Mouse (Mus musculus) midbrain, embryonic 12.5 days (tissue): ENCODE data around the gene Pbp2. TPM values are rescaled to one million over a fixed set of nuclear protein-coding genes. Genes with fewer than 3 reads are reported as not detected.

Experiments used
- ATAC-seq: fragments of 200-750 bp; cut with Nextera tagmentation; 2 replicates; pipeline ENCODE4 v1.8.0; 2017; ENCODE audit warnings: low read depth, moderate TSS enrichment, moderate library complexity; ENCODE audit not compliant: low FRiP score
- H3K27ac ChIP-seq: fragments of 300-500 bp; sonication (generic); replicated peaks from 2 replicates; pipeline ENCODE4 v1.5.1; 2016; ENCODE audit warnings: mild to moderate bottlenecking
- H3K27me3 ChIP-seq: fragments of 300-500 bp; sonication (generic); 2 replicates; pipeline ENCODE4 v1.6.1; 2016; ENCODE audit warnings: mild to moderate bottlenecking
- H3K36me3 ChIP-seq: fragments of 300-500 bp; sonication (generic); 2 replicates; pipeline ENCODE4 v1.6.1; 2016
- H3K4me1 ChIP-seq: fragments of 300-500 bp; sonication (generic); 2 replicates; pipeline ENCODE4 v1.6.1; 2016
- H3K4me2 ChIP-seq: fragments of 300-500 bp; sonication (generic); replicated peaks from 2 replicates; pipeline ENCODE4 v1.6.1; 2016; ENCODE audit warnings: mild to moderate bottlenecking, moderate library complexity
- H3K4me3 ChIP-seq: fragments of 300-500 bp; sonication (generic); 2 replicates; pipeline ENCODE4 v1.5.1; 2016; ENCODE audit warnings: mild to moderate bottlenecking
- H3K9ac ChIP-seq: fragments of 300-500 bp; sonication (generic); replicated peaks from 2 replicates; pipeline ENCODE4 v1.6.1; 2016; ENCODE audit warnings: mild to moderate bottlenecking, moderate library complexity
- H3K9me3 ChIP-seq: fragments of 300-500 bp; sonication (generic); 2 replicates; pipeline ENCODE4 v1.6.1; 2016; ENCODE audit warnings: mild to moderate bottlenecking
- WGBS: fragments of 180-500 bp; shearing (Covaris S2); methylation state at CpG from one replicate; pipeline ENCODE4 v1.1.7; 2016; 5-methylcytosine and 5-hydroxymethylcytosine counted together
- polyA plus RNA-seq: library from polyadenylated mRNA; unstranded; fragments of >200 nt; fragmentation: Nextera tagmentation; extraction: Ambion mirVana; gene quantifications from 2 replicates; pipeline ENCODE4 v1.2.1, GENCODE M21; 2016

Gene Pbp2
- not detected in 2 replicates for polyA plus RNA-seq

DNA sequence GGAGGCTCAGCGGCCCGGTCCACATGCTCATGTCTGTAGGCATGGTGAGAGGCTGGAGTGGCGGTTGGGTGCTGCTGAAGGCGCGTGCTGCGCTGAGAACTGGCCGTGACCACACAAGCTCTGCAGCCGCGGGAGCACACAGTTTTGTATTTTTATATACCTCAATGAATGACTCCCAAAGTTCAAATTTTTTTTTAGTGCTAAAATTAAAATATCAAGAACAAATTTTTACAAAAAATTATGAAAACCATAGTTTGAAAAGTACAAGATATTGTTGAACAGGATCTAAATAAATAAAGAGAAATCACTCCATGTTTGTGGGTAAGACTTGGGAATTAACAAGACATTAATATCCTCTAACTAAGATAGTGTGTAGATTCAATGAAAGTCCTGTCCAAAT lies at the start of gene Pbp2:
Pbp2 (minus strand) TSS at position 101 of the 400 bp plus-strand sequence.
- Histone ChIP-seq H3K27me3 (no peaks in the 10 kb centered on the region), H3K27ac (no peak within 1 kb of the TSS), H3K9me3 (no peaks in the 10 kb centered on the region), H3K4me2 (no peak within 1 kb of the TSS), H3K4me3 (no peak within 1 kb of the TSS), H3K36me3 (no peaks in the 10 kb centered on the region), H3K4me1 (no peaks in the 10 kb centered on the region), H3K9ac (no peak within 1 kb of the TSS)
- ATAC-seq = no peak
- WGBS = 98% methylated on average over 9 of the region's 9 CpGs

DNA sequence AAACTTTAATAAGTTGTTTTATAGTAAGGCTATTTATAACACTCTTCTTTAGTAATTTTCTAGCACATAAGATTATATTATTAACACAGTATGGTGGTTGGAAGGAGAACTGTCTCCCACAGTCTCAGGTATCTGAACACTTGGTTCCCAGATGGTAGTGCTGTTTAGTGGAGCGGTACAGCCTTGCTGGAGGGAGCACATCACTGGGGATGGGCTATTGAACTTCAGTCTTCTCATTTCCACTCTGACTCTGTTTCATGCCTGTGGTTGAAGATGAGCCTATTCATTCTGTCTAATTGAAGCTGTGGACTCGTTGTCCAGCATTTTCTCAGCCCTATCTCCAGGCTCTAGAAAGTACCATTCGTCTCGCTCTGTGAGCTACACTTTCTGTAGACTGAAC lies 44.7 kb upstream of the Pbp2 start:
- H3K36me3 ChIP-seq = no peaks in the 10 kb centered on the region
- H3K9ac ChIP-seq = no peak overlapping the region
- H3K4me3 ChIP-seq = no peak overlapping the region
- WGBS = 96% methylated on average over 4 of the region's 4 CpGs
- no peak for ATAC-seq
- no peaks in the 10 kb centered on the region for H3K9me3 ChIP-seq
- no peak overlapping the region for H3K4me2 ChIP-seq
- no peaks in the 10 kb centered on the region for H3K27me3 ChIP-seq
- H3K27ac ChIP-seq = no peak overlapping the region
- H3K4me1 ChIP-seq = peaks cover 13% of the 10 kb centered on the region

DNA sequence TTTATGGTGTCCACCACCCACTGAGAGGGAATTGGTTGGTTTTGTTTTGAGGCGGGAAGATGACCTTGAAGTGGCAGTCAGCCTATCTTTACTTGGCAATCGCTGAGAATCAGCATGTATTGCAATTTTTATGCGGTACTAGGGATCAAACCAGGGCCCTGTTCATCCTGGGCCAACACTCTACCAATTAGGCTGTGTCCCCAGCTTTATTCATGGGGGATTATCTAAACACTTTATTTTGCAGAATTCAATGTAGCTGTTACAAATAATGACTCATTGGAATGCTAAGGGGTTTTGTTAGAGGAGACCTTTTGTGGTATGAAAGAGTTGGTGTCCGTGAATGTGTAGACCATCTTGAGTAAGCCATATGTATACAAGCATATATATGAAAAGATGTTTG lies 42.3 kb upstream of the Pbp2 start:
- WGBS = 58% methylated on average over 4 of the region's 4 CpGs
- Histone ChIP-seq H3K9ac (no peak overlapping the region), H3K9me3 (no peaks in the 10 kb centered on the region), H3K36me3 (no peaks in the 10 kb centered on the region), H3K4me3 (no peak overlapping the region), H3K4me1 (peaks cover 13% of the 10 kb centered on the region), H3K4me2 (no peak overlapping the region), H3K27ac (no peak overlapping the region), H3K27me3 (no peaks in the 10 kb centered on the region)
- no peak for ATAC-seq

DNA sequence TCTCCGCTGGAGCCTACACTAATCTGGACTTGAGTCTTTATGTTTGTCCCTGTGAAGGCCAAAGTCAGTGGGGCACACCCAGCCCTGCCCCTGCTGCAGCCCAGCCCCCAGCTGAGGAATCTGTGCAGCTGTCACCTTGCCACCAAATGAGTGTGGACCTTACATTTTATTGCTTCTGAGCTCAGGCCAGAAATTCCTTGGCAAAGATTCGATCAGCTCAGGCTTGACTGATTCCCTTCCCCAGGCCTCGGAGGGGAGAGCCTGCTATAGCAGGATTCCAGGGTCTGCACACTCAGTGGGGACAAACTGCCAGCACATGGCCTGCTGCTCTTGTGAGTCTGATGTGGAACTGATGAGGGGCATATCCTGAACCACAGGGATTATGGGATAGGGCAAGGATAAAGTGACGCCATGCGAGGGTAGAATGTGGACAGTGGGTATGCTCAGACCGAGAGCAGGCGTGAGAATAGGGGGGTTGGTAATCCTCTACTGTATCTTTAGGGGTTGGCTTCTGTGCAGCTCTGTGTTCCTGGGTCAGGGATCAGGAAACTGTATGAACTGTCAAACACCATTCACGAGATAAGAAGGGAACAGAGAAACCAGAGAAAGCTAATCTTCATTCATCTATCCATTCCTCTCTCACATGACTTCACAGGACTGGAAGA lies 41.6 kb upstream of the Pbp2 start:
- no peak overlapping the region for H3K9ac ChIP-seq
- no peaks in the 10 kb centered on the region for H3K27me3 ChIP-seq
- H3K9me3 ChIP-seq = no peaks in the 10 kb centered on the region
- H3K36me3 ChIP-seq = no peaks in the 10 kb centered on the region
- no peak overlapping the region for H3K27ac ChIP-seq
- no peak overlapping the region for H3K4me3 ChIP-seq
- ATAC-seq = no peak
- peaks cover 13% of the 10 kb centered on the region for H3K4me1 ChIP-seq
- H3K4me2 ChIP-seq = no peak overlapping the region
- 76% methylated on average over 8 of the region's 8 CpGs for WGBS

DNA sequence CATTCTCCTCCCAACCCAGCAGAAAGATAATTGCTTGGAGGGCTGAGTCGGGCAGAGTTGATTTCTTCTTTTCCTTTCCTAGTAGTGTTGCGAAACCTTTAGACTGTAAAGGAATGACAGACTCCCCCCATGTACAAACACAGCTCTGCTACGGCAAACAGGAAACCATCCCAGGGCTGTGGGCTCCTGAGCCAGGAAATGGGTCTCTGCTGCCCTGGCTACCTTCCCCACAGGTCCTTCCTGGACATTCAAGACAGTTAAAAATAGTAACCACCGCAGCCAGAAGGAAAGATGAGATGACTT lies 30.8 kb upstream of the Pbp2 start:
- Histone ChIP-seq H3K9me3 (no peaks in the 10 kb centered on the region), H3K4me2 (no peak overlapping the region), H3K4me1 (no peaks in the 10 kb centered on the region), H3K4me3 (no peak overlapping the region), H3K27ac (no peak overlapping the region), H3K27me3 (no peaks in the 10 kb centered on the region), H3K36me3 (no peaks in the 10 kb centered on the region), H3K9ac (no peak overlapping the region)
- 77% methylated on average over 4 of the region's 4 CpGs for WGBS
- ATAC-seq = no peak

DNA sequence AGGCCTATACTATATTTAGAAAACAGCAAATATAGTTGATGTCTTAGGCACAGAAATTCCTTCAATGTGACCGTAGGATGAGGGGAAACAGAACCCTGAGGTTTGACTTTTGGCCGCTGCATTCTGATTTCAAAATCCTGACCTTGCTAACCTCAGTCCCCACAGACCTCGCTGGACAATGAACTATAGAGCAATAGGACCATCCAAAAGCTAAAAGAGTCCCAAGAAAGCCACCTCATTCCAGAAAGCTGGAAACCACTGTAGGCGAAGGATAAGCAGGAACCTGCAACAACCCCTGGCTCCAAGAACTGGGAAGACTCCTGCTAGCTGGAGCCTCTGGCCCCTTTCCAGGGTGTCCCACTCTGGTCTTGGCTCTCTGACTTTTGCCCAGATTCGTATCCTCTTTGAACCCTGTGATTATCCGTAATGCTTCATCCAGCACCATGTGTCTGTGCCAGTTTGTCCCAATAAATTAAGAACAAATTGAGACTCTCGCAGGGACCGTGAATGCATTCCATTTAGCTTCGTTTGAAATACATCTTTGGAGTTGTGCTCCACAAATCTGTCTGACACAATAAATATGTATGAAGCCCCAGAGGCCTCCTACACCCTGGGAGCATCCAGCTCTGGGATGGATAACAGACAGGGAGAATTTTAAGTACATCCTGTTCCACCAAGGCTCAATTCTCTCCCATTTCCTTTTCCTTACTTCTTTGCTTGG lies 30.3 kb upstream of the Pbp2 start:
- H3K4me3 ChIP-seq = no peak overlapping the region
- H3K27ac ChIP-seq = no peak overlapping the region
- H3K36me3 ChIP-seq = no peaks in the 10 kb centered on the region
- no peaks in the 10 kb centered on the region for H3K9me3 ChIP-seq
- no peak overlapping the region for H3K4me2 ChIP-seq
- ATAC-seq = no peak
- H3K27me3 ChIP-seq = no peaks in the 10 kb centered on the region
- no peak overlapping the region for H3K9ac ChIP-seq
- no peaks in the 10 kb centered on the region for H3K4me1 ChIP-seq
- 78% methylated on average over 9 of the region's 9 CpGs for WGBS

DNA sequence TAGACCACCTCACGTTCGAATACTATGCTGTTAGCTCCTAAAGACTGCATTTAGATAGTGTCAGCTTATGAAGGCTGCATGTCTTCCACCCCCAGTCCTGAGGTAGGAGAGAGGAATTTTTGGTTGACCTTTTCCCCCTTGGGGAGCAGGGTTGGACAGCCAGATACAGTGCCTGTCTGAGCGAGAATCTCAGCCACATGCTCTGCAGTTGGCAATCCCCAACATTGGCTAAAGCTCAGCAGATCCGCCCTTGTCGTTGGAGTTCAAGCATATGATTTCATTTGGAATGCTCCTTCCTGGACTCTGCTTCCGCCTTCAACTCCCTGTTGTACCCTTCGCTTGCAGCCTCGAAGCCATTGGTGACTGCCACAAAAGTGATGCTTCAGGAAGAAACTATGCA lies 26.2 kb upstream of the Pbp2 start:
- no peaks in the 10 kb centered on the region for H3K27me3 ChIP-seq
- no peaks in the 10 kb centered on the region for H3K36me3 ChIP-seq
- H3K9ac ChIP-seq = no peak overlapping the region
- 89% methylated on average over 8 of the region's 8 CpGs for WGBS
- no peak overlapping the region for H3K27ac ChIP-seq
- no peak for ATAC-seq
- no peak overlapping the region for H3K4me3 ChIP-seq
- H3K9me3 ChIP-seq = no peaks in the 10 kb centered on the region
- peaks cover 10% of the 10 kb centered on the region for H3K4me1 ChIP-seq
- H3K4me2 ChIP-seq = no peak overlapping the region

DNA sequence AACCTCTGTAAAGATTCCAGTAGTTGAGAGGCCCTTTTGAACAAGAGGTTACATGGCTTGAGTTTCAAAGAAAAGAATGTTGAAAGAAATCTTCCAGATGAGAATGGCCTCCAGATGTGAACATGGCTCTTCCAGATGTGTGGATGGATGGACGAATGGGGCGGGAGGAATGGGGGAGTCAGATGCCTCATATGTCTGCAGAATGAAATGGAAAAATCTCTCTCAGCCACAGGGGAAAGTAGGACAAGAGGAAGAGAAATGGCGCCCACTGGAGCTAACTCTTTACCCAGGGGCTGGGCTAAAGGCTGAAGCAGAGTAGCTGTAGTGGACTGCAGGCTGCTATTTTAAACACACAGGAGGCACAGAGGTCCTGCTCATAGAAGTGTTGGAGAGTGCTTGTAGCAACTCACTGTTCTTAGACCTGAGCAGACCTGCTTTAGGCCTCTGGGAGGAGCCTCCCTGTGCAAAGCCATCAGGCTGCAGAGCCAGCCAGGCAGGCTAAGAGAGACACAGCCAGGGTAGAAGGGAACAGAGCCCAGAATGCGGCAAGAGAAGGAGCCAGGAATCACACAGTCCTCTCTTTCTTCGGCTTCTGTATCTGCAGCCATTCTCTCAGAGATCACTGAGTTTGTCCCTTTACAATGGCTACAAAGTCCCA lies 23.9 kb upstream of the Pbp2 start:
- Histone ChIP-seq H3K4me3 (no peak overlapping the region), H3K4me1 (peaks cover 10% of the 10 kb centered on the region), H3K27me3 (no peaks in the 10 kb centered on the region), H3K9me3 (no peaks in the 10 kb centered on the region), H3K4me2 (no peak overlapping the region), H3K9ac (no peak overlapping the region), H3K36me3 (no peaks in the 10 kb centered on the region), H3K27ac (no peak overlapping the region)
- 69% methylated on average over 5 of the region's 5 CpGs for WGBS
- ATAC-seq = no peak

DNA sequence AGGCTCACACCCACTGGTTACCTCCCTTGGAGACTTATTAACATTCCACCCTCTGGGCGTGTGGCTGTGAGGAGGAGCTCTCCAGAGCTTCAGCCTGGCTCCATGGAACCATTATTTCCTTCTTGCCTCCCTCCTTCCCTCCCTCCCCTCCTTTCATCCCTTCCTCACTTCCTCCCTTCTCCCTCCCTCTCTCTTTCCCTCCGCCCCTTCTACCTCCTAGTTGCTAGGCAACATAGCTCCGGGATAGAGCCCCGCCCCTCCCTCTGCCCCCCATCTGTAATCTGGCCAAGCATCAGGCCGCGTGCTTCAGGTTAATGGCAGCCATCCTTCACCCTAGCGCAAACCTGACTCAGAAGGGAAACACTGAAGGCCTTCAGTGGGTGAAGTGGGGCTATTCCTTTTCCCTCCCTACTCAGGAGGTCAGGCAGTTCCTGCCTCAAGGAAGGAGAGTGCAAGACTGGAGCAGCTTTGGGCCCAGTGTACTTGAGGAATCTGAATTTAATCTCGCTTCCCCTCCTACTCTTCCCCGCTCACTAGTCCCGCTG lies 22.6 kb upstream of the Pbp2 start:
- H3K4me2 ChIP-seq = peak overlapping the region; percentile 31

DNA sequence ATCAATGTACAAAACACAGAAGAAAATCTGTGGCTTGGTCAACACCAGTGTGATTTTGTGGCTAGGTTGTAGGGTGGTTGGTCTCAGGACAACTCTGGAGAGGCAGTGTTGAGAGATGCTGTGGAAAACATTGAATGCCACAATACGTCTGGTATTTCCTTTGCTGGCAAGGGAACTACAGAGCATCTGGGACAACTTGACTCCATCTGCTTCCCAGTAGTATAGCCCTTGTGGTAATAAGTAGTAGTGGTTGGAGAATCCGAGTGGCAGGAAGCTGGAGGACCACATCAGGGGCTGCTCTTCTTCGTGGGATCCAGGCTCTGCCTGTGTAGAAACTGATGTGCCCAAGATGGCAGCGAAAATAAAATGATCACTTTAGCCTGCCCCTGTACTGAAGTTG lies 21.7 kb upstream of the Pbp2 start:
- no peaks in the 10 kb centered on the region for H3K36me3 ChIP-seq
- no peaks in the 10 kb centered on the region for H3K27me3 ChIP-seq
- H3K27ac ChIP-seq = no peak overlapping the region
- H3K9ac ChIP-seq = no peak overlapping the region
- H3K4me1 ChIP-seq = peaks cover 10% of the 10 kb centered on the region
- no peak for ATAC-seq
- no peak overlapping the region for H3K4me3 ChIP-seq
- 85% methylated on average over 4 of the region's 4 CpGs for WGBS
- no peak overlapping the region for H3K4me2 ChIP-seq
- no peaks in the 10 kb centered on the region for H3K9me3 ChIP-seq

More for the DNA sequence above, 22.6 kb upstream of the Pbp2 start:
- peak; percentile 79 for ATAC-seq
- Histone ChIP-seq H3K27me3 (no peaks in the 10 kb centered on the region), H3K36me3 (no peaks in the 10 kb centered on the region), H3K9ac (no peak overlapping the region; the same call in 1 of the 2 replicates), H3K4me3 (no peak overlapping the region), H3K27ac (peak overlapping the region; percentile 42), H3K9me3 (no peaks in the 10 kb centered on the region), H3K4me1 (peaks cover 10% of the 10 kb centered on the region)
- WGBS = 20% methylated on average over 10 of the region's 10 CpGs

DNA sequence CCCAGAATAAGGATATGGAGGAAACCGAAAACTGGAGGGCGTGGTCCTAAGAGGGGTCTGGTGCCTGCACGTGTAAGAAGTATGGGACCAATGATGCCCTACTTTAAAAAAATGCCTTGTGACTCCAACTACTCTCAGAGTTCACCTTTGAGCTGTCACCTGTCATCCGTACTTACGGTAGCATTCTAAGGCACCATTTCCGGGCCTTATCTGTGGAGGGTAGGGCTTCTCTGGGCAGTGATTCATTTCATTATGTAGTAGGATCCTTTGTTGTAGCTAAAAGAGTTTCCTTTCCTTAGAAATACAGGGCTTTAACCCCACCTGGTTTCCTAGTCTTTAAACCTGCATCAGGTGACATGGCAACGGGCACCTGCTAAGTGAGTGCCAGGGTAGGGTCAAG lies 16.6 kb upstream of the Pbp2 start:
- 88% methylated on average over 7 of the region's 7 CpGs for WGBS
- no peak for ATAC-seq

DNA sequence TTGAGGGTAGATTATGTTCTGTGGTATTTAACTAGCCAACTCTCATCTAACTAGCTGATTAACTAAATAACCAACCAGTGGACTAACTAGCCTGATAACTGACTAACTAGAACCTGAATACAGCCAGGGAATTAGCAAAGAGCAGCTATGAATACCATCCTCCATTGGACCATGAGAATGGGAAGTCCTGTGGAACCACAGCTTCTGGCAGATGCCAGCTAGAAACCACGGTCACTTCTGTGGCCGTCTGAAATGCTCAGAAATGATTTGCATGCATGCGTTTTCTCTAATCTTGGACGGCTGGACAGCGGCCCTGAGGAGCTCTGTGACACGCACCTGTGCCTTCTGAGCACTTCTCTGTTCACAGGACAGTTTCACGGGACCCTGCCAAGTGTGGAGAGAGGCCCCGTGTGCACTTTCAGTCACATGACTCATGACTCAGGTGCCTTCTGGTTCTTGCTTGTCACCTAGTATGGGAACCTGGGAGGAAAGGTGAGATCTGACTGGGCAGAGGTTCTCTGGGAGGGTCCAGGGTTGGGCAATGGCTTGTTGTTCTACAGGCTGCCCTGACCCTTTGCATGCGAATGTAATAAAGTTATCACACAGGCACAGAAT lies 14.6 kb upstream of the Pbp2 start:
- ATAC-seq = no peak
- Histone ChIP-seq H3K27ac (no peak overlapping the region), H3K9ac (no peak overlapping the region), H3K4me2 (no peak overlapping the region), H3K9me3 (no peaks in the 10 kb centered on the region), H3K36me3 (no peaks in the 10 kb centered on the region), H3K4me1 (peaks cover 5% of the 10 kb centered on the region; the same call in 1 of the 2 replicates), H3K4me3 (no peak overlapping the region), H3K27me3 (no peaks in the 10 kb centered on the region)
- WGBS = 83% methylated on average over 9 of the region's 9 CpGs

More for the DNA sequence above, 16.6 kb upstream of the Pbp2 start:
- no peak overlapping the region for H3K27ac ChIP-seq
- H3K4me1 ChIP-seq = peaks cover 5% of the 10 kb centered on the region; the same call in 1 of the 2 replicates
- H3K4me3 ChIP-seq = no peak overlapping the region
- no peak overlapping the region for H3K4me2 ChIP-seq
- H3K9me3 ChIP-seq = no peaks in the 10 kb centered on the region
- H3K36me3 ChIP-seq = no peaks in the 10 kb centered on the region
- H3K9ac ChIP-seq = no peak overlapping the region
- no peaks in the 10 kb centered on the region for H3K27me3 ChIP-seq
